Mouse (Mus musculus) ES-Bruce4 (cell line): ENCODE data around the gene Lrp8.

Source experiments
- CTCF ChIP-seq: IDR thresholded peaks from one replicate; pipeline ENCODE4 v1.8.1; 2011; ENCODE audit warnings: low read depth, low read length
- POLR2A ChIP-seq: IDR thresholded peaks from one replicate; pipeline ENCODE4 v1.8.1; 2011; ENCODE audit warnings: low read length; ENCODE audit not compliant: insufficient read depth

- TF ChIP-seq CTCF, result no peak
- TF ChIP-seq POLR2A, result no peak
Measured at GRCm38 (mm10) chr4:107802450-107803331, 630 bp downstream of the Lrp8 start.
